Mouse (Mus musculus) urinary bladder, postnatal 10 days (tissue): ENCODE data around the gene Pum1.
"Not testable (repeated sequence)": the region's sequence is repeated elsewhere in the genome, so short reads cannot be mapped to it uniquely, and the experiment has no call there.

ENCODE experiments used
- DNase-seq: peaks from one replicate; pipeline ENCODE4 v3.0.0; 2022; ENCODE audit warnings: low spot score

Gene Pum1

DNA sequence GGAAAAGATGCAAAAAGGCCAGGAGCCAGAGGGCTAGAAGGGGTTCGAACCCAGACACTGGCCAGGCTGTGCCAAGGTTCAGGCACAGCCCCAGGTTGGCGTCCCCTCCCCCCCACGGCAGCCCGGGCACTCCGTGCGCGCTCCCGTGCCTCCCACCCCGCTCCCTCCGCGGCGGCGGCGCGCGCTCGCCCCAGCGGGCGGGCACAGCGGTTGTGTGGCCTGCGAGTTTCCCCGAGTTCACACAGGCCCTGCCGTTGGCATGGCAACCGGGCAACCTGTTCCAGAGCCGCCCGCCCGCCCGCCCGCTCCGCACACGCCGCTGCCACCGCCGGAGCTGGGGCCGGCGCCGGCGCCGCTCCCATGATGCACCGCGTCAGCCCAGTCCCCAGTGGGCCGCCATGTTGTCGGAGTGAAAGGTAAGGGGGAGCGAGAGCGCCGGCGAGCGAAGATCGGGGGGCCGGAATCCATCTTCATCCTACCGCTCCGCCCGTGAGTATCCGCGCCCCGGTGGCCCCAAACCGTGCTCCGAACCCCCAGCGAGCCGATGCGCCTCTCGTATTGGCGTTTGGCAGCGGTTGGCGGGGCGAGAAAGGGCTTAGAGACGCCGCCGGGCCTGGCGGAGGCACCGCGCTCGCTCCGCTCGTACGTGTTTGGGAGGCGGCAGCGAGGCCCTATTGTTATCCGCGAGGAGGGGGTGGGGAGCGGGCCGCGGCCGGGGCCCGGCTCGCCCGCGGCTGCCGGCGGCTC, at the start of gene Pum1:
Gene Pum1, plus strand, starts transcription at position 343 of the 747 bp plus-strand sequence.
- DNase-seq, result peak; percentile 60

DNA sequence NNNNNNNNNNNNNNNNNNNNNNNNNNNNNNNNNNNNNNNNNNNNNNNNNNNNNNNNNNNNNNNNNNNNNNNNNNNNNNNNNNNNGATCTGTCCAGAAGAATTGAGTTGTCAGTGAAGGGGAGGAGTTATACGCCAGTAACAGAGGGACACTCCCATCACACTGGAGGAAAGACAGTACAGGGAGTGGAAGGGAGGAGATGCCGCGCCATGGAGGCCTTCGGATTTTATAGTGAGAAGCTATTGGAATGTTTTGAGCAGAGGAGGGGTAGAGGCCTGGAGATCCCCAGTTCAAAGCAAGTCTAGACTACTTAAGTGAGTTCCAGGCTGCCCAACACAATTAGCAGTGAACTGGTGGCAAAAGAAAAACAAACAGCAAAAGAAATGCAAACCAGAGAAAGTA, 33.7 kb upstream of the Pum1 start:
- DNase-seq, result no peak

DNA sequence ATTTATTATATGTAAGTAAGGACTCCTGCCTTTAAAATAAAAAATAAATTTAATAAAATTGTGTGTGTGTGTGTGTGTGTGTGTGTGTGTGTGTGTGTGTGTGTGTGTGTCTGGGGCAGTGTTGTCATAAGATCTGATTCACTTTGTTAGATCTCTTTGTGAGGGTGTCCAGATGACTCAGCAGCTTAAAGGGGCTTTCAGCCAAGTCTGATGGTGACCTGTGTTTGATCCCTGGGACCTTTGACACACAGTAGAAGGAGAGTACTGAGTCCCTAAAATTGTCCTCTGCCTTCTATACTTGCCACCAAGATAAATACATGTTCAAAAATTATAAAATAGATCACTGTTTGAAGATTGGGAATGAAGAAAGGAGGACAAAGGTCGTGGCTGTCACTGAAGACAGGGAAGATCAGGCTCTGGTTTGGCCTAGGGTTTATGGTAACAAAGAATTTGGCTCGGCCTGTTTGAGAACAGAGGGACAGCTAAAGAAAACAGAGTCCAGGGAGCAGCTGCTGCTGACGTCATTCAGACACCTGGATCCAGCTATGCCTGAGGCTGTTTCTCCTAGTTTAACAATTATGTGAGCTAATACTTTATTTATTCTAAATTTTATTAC, 32.8 kb upstream of the Pum1 start:
- no peak for DNase-seq

DNA sequence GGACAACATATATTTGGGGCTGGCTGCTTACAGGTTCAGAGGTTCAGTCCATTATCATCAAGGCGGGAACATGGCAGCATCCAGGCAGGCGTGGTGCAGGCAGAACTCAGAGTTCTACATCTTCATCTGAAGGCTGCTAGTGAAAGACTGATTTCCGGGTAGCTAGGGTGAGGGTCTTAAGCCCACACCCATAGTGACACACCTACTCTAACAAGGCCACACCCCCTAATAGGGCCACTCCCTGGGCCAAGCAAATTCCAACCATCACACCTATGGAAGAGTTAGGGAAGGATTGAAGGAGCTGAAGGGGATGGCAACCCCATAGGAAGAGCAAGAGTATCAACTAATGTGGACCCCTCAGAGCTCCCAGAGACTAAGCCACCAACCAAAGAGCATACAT, 28.0 kb upstream of the Pum1 start:
- not testable (repeated sequence) for DNase-seq

DNA sequence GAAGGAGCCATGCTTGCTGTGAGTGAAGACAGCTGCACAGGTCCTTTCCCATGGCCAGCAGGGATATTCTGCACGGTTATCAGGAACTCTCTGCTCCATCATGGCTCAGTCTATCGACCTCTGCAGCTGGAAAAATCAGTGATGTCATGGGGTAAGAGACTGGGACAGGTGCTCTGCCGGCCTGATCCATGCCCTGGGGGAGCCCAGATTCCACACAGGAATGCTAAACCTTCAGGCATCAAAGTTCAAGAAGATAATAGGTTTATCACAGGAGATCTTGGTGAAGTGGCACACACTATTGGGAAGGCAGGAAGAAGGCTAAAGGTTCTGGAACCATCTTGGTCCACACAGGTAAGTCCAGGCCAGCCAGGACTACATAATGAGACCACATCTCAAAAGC, 26.4 kb upstream of the Pum1 start:
- DNase-seq, result no peak

DNA sequence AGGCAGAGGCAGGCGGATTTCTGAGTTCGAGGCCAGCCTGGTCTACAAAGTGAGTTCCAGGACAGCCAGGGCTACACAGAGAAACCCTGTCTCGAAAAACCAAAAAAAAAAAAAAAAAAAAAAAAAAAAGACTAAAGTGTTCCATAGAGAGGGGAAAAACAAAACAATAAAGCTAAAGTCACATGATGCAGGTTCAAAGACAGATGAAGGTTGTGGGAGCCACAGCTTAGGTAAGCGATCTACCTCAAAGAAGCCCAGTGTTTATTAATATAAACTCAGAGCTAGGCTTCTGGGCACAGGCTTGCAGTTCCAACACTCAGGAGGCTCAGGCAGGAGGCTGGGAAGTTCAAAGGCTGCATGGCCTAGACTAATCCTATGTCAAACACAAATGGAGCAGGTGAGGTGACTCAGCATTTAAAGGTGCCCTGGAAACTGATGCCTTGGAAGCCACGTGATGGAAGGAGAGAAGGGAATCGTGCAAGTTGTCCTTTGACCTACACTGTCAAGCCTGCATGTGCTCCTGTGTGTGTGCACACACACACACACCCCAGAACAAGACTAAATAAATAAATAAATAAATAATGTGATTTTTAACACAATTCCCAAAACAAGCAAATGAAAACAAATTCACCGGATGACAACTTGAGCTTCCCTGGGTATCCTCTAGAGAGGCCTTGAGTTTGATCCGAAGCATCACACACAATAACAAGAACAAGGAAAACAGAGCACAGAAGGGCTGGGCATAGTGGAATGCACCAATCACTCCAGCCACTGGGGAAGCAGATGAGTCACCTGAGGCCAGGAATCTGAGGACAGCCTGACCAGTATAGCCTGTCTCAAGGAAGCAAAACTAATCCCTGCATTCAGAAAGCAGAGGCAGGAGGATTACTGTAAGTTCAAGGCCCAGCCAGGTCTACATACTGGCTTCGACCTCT, 25.4 kb upstream of the Pum1 start:
- DNase-seq, result no peak

DNA sequence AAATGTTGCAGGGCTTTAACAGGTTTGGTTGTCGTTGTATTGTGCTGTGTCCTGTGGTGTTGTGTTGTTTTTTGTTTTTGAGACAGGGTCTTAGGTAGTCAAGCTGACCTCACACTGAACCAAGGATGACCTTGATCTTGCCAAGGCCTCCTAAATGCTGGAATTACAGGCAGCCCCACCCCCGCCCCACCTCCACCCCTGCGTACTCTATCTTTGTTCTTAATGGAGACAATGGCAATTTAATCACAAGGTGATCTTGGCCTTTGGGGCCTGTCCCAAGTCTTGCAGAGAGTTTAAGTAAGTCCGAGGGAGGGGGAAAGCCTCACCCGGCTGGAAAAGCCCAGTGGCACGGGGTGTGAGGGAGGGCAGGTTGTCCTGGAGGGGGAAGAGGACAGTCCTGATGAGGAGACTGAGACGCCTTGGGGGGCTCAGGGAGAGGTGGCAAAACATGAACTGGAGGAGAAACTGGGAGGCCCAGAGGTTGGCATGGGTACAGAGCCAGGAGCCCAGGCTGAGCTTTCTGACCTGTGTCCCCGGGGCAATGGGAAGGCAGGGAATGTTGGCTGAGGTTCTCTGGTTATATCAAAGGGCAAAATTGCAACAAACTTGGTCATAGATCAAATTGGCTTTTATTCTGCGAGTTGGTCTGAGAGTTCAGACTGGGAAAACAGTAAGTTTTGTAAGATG, 22.9 kb upstream of the Pum1 start:
- DNase-seq, result no peak

DNA sequence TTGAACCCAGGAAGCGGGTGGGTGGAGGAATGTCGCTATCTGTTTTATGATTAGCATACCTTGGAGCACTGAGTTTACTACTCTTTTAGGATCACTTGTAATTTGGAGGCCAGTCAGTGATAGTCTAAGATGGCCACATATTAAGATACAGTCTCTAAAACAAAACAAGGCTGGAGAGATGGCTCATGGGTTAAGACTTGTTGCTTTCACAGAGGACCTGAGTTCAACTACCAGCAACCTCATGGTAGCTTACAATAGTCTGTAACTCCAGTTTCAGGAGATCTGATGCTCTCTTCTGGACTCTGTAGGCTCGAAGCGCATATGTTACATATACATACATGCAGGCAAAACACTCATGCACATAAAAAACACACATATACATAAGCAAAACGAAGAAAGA, 20.7 kb upstream of the Pum1 start:
- DNase-seq, result no peak

DNA sequence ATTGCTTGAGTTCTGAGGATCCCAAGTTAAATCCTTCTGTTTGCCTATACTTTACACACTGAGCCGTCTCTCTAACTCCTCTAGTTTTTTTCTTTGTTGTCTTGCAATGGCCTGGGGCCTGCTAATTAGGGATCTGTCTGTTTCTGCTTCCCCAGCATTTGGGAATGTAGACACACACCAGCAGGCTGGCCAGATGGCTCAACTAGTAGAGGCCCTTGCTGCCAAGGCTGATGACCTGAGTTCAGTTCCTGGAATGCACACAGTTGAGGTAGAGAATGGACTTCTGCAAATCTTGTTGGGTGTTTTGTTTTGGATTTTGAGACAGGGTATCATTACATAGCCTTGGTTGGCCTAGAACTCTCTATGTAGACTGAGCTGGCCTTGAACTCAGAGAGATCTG, 17.7 kb upstream of the Pum1 start:
- no peak for DNase-seq

DNA sequence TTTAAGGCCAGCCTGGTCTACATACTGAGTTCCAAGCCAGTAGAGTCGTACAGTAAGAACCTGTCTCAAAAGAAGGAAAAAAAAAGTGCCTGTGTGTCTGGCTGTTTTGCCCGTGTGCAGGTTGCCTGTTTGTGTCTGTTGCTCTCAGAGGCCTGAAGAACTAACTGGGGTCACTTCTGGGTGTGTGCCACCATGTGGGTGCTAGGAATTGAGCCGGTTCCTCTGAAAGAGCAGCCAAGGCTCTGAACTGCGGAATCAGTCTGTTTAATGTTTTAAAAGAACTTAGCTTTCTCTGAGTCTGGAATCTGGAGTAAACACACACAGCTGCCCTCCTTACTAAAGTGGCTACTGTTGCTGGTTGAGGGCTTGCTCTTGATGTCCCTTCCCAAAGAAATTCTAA, 11.8 kb upstream of the Pum1 start:
- DNase-seq, result no peak

DNA sequence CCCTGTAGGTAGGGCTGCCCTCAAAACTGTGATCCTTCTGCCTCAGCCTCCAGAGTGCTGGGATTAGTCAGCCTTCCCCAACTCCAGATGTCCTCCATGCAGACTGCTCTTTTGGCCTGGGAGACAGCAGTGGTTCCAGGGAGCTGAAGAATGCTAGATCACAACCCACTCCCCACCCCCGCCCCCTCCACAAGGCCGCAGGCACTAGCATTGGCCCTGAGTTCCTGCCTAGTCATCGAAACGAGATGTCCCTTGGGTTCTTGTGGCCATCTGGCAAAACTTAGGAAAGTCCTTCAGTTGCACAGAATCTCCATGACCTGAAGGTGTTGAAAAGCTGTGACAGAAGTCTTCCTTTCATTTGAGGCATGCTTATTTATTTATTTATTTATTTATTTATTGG, 10.6 kb upstream of the Pum1 start:
- no peak for DNase-seq

DNA sequence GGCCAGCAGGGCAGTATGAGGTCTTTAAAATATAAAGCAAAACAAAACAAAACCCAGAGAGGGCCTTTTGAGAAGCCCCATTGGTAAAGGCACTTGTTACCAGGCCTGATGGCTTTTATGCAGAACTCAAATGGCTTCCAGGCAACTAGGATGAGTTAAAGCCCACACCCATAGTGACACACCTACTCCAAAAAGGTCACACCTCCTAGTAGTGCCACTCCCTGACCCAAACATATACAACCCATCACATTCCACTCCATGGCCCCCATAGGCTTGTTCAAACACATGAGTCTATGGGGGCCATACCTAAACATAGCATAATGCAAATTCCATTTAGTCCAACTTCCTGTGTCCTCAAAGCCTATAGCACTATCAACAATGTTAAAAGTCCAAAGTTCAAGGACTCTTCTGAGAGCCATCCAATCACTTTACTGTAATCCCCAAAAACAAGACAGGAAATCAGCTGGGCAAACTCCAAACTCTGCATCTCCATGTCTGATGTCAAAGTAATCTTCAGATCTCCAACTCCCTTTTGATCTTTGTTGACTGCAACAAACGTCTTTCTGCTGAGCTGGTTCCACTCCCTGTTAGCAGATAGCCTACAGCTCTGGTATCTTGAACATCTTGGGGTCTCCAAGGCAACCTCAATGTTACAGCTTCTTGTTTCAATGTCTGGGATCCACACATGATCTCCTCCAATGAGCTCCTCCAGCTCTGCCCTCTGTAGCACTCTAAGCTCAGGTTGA, 5.1 kb upstream of the Pum1 start:
- no peak for DNase-seq

DNA sequence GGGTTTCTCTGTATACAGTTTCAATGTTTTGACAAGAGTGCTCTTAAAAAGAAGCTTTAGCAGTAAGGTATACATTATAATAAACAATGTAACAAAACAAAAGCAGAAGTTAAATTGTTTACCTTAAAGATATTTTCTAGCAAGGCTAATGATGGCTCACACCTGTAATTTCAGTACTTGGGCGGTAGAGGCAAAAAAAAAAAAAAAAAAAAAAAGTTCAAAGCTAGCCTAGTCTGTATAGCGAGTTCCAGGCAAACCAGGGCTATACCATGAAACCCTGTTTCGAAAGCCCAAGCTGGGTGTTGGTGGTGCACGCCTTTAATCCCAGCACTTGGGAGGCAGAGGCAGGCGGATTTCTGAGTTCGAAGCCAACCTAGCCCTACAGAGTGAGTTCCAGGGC, 3.7 kb upstream of the Pum1 start:
- no peak for DNase-seq

DNA sequence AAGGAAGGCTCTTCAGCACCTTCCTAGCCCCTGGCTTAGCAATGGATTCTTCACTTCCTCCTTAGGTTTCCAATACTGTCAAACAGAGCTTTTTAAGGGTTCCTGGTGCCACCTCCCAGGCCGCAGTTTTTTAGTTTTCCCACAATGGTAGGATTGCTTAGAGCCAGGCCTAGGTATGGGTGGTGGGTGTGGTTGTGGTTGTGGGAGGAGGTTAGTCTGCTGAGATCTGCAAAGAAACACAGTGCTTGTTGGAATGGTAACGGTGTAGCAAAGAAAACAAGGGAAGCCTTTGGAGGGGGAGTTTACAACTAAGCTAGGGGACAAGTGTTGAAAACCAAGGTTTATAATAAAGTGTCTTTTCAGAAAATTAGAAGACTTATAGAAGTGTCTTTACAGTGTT, 3.0 kb upstream of the Pum1 start:
- no peak for DNase-seq

DNA sequence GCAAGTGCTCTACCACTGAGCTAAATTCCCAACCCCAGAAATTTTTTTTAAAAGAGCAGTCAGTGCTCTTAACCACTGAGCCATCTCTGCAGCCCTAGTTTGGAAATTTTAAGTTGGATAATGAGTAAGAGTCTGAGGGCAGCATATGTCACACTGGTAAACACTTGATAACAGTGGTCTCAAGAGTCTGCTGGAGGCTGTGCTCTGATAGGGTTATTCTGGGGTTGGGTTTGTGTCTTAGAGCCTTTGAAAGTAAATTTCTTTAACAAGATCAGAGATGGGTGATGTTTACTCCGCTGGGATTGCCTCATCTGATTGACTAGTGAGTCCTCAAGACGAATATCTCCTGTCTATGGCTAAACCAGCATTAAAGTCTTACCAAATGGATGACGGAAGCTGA, 2.0 kb upstream of the Pum1 start:
- no peak for DNase-seq

DNA sequence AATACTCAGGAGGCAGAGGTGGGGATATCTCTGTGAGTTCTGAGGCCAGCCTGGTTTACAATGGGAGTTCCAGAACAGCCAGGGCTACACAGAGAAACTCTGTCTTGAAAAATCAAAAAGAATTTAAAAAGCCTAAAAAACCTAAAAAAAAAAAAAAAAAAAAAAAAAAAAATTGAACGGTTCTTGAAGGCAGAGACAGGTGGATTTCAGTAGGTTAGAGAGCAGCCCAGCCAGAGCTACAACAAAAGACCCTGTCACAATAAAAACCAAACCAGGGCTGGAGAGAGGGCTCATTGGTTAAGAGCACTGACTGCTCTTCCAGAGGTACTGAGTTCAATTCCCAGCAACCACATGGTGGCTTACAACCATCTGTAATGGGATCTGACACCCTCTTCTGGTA, 816 bp upstream of the Pum1 start:
- DNase-seq, result not testable (repeated sequence)

DNA sequence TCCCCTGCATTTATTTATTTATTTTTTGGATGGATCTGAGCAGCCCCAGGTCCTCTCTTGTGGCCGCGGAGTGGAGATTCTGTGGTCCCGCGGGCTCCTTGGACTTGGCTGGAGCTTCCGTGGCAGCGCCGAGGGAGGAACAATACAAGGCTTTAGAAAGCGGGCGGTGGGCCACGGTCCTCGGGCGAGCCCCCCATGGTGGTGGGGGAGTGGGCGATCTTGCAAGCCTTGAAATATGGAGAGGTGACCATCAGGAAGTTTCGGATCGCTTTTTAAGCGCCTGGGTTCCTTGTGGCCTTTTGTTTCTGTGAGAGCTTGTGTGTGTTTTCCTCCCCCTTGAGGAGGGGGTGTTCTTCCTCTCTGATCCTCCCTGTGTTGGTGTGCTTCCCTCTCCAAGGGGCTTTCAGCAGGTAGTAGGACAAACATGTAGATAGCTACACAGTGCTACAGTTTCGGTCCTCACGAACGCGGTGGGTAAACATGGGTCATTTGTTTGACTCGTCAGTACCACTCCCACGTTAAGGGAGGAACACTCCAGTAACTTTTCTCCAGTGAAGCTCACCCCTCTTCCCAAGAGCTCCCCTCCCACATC, 785 bp downstream of the Pum1 start:
- DNase-seq, result peak; percentile 14

DNA sequence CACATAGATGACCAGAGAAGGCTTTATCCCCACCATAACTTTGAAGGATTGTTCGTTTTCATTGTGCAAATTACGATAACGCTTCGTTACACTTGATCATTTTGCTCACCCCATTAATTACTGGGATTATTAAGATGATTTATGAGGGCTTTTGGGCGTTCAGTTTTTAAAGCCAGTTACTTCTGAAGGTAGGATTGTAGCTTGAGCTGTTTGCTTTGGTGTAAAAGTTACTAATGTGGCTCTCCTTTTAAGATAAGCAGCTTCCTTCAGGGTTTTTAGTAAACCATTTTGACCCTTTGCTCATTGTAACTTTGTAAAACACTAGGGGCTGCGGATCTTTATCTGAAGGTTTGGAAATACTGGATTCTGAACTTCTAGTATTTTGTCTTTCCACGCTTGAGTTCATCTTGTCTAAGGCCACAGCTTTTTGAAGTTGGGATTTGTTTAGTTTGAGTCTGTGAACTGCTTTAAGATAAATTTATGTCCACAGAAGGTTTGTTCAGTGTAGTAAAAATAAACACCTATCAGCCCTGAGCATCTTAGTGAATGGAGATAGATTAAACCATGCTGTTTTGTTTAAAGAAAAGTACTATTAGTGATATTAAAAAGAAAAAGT, 1.4 kb downstream of the Pum1 start:
- DNase-seq, result no peak

DNA sequence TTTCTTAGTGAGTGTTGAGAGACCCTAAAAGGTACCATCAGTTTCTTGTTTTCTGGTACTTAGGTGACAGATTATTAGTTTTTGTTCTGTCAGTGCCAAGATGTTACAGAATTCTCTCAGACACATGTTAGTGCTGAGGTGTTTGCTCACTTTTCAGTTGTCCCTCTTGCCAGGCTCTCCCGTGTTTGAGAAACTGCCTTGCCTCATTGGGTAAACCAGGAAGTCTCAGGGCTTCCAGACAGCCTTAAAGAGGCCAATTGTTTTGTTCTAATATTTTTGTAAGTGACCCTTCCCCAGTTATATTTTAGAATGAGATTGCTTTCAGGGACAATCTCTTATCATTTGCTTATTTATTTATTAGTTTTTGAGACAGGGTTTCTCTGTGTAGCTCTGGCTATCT, 2.1 kb downstream of the Pum1 start:
- DNase-seq, result no peak

DNA sequence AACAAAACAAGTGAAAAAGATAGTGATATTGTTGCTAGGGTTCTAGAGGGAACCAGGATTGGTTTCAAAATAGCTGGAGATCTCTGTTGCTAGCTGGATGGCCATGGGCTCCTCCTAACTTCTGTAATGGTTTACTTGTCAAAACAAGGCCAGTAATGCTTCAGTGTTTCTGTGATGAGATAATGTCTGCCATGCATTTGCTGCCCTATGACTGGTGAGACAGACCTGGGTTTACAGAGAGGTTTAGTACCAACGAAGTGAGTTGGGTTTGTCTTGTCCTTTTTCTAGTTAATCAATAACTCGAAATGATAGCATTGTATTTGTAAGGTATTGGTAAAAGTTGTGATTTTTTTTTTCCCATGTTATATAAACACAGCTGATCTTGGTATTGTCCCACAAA, 4.6 kb downstream of the Pum1 start:
- no peak for DNase-seq

DNA sequence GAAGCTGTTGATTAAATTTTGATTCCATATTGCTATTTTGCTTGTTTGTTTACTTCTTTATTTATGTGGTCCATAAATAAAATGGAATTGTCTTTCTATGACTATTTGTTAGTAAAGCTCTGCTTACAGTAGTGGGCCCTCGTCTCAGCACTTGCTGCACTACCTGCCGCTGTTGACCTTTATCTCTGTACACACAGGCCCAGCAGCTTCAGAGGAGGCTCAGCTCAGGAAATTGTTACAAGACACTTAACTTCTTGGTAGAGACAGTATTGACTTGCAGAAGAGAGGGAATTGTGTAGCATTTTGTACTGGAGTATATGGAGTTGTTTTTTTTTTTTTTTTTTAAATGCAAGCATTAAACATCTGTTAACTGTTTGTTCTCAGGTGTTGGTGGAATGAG, 5.4 kb downstream of the Pum1 start:
- DNase-seq, result no peak
